Mouse (Mus musculus): ENCODE results near the gene Dnajc11. TPM values are rescaled to one million over a fixed set of nuclear protein-coding genes. Genes with fewer than 3 reads are reported as not detected.

The Dnajc11 gene
- polyA plus RNA-seq (2015; fragmentation: Nextera tagmentation; extraction: Ambion mirVana): 28.8 and 29.2 TPM in 2 replicates

GRCm38 (mm10) chr4:151933505-151934214, at the start of gene Dnajc11:
Dnajc11 (plus strand) TSS chr4:151933691.
- peak within 1 kb of the TSS; percentile 83 for H3K4me2 ChIP-seq (ENCODE audit: low read depth, low read length)
- H3K36me3 ChIP-seq (replicated peaks; ENCODE audit: insufficient read depth, low read length): 0 out of 2 replicates have a peak, but pooled peaks cover 3% of the 10 kb centered on the region
- H3K27ac ChIP-seq (ENCODE audit: low read depth): peak within 1 kb of the TSS; percentile 46
- TF ChIP-seq CTCF (IDR thresholded peaks at IDR 0.05; ENCODE audit: low read depth) (peak; percentile 100), EP300 (IDR thresholded peaks at IDR 0.05; ENCODE audit: low read depth) (no peak)
- WGBS (ENCODE audit: insufficient replicate concordance): 1% methylated on average over 67 of the region's 83 CpGs
- H3K9ac ChIP-seq (replicated peaks): peak within 1 kb of the TSS; percentile 91
- no peaks in the 10 kb centered on the region for H3K9me3 ChIP-seq (ENCODE audit: low read length)
- no peaks in the 10 kb centered on the region for H3K27me3 ChIP-seq (ENCODE audit: insufficient read depth, low read length)
- ATAC-seq (peak; percentile 91), DNase-seq (peak; percentile 95)
- H3K4me1 ChIP-seq (ENCODE audit: insufficient read depth): peaks cover 28% of the 10 kb centered on the region
- H3K4me3 ChIP-seq (ENCODE audit: low read depth, low read length): peak within 1 kb of the TSS; percentile 67

GRCm38 (mm10) chr4:151893241-151893640, 40.2 kb upstream of the Dnajc11 start:
- H3K27ac ChIP-seq (ENCODE audit: low read depth): no peak overlapping the region
- no peaks in the 10 kb centered on the region for H3K9me3 ChIP-seq (ENCODE audit: low read length)
- WGBS (ENCODE audit: insufficient replicate concordance): 72% methylated on average over 6 of the region's 6 CpGs
- no peak overlapping the region for H3K4me2 ChIP-seq (ENCODE audit: low read depth, low read length)
- H3K9ac ChIP-seq (replicated peaks): no peak overlapping the region
- H3K4me3 ChIP-seq (ENCODE audit: low read depth, low read length): no peak overlapping the region
- H3K27me3 ChIP-seq (ENCODE audit: insufficient read depth, low read length): no peaks in the 10 kb centered on the region
- DNase-seq: no peak
- TF ChIP-seq CTCF (IDR thresholded peaks at IDR 0.05; ENCODE audit: low read depth) (peak; percentile 25), EP300 (IDR thresholded peaks at IDR 0.05; ENCODE audit: low read depth) (no peak)
- no peaks in the 10 kb centered on the region for H3K36me3 ChIP-seq (replicated peaks; ENCODE audit: insufficient read depth, low read length)
- no peaks in the 10 kb centered on the region for H3K4me1 ChIP-seq (ENCODE audit: insufficient read depth)
- no peak for ATAC-seq

- Histone ChIP-seq H3K9me3 (ENCODE audit: low read length) (no peaks in the 10 kb centered on the region), H3K27me3 (ENCODE audit: insufficient read depth, low read length) (no peaks in the 10 kb centered on the region), H3K27ac (ENCODE audit: low read depth) (no peak overlapping the region), H3K4me3 (ENCODE audit: low read depth, low read length) (no peak overlapping the region), H3K9ac (replicated peaks) (no peak overlapping the region), H3K36me3 (replicated peaks; ENCODE audit: insufficient read depth, low read length) (no peaks in the 10 kb centered on the region), H3K4me1 (ENCODE audit: insufficient read depth) (no peaks in the 10 kb centered on the region), H3K4me2 (ENCODE audit: low read depth, low read length) (no peak overlapping the region)
- ATAC-seq (no peak), DNase-seq (no peak)
- WGBS (ENCODE audit: insufficient replicate concordance): 86% methylated on average over 12 of the region's 12 CpGs
- TF ChIP-seq EP300 (IDR thresholded peaks at IDR 0.05; ENCODE audit: low read depth) (no peak), CTCF (IDR thresholded peaks at IDR 0.05; ENCODE audit: low read depth) (no peak)
Observed at GRCm38 (mm10) chr4:151894926-151895325, 38.6 kb upstream of the Dnajc11 start.

- no peak overlapping the region for H3K4me2 ChIP-seq (ENCODE audit: low read depth, low read length)
- no peaks in the 10 kb centered on the region for H3K27me3 ChIP-seq (ENCODE audit: insufficient read depth, low read length)
- H3K9me3 ChIP-seq (ENCODE audit: low read length): no peaks in the 10 kb centered on the region
- no peak for TF ChIP-seq CTCF (IDR thresholded peaks at IDR 0.05; ENCODE audit: low read depth)
- TF ChIP-seq EP300 (IDR thresholded peaks at IDR 0.05; ENCODE audit: low read depth): no peak
- ATAC-seq: no peak
- 86% methylated on average over 7 of the region's 7 CpGs for WGBS (ENCODE audit: insufficient replicate concordance)
- H3K4me1 ChIP-seq (ENCODE audit: insufficient read depth): no peaks in the 10 kb centered on the region
- no peak overlapping the region for H3K27ac ChIP-seq (ENCODE audit: low read depth)
- no peak overlapping the region for H3K4me3 ChIP-seq (ENCODE audit: low read depth, low read length)
- H3K36me3 ChIP-seq (replicated peaks; ENCODE audit: insufficient read depth, low read length): no peaks in the 10 kb centered on the region
- no peak for DNase-seq
- H3K9ac ChIP-seq (replicated peaks): no peak overlapping the region
Observed at GRCm38 (mm10) chr4:151895624-151896023, 37.9 kb upstream of the Dnajc11 start.

GRCm38 (mm10) chr4:151897069-151897617, 36.3 kb upstream of the Dnajc11 start:
- Histone ChIP-seq H3K9ac (replicated peaks) (no peak overlapping the region), H3K27ac (ENCODE audit: low read depth) (no peak overlapping the region), H3K4me2 (ENCODE audit: low read depth, low read length) (no peak overlapping the region), H3K4me3 (ENCODE audit: low read depth, low read length) (no peak overlapping the region), H3K27me3 (ENCODE audit: insufficient read depth, low read length) (no peaks in the 10 kb centered on the region), H3K36me3 (replicated peaks; ENCODE audit: insufficient read depth, low read length) (no peaks in the 10 kb centered on the region), H3K4me1 (ENCODE audit: insufficient read depth) (no peaks in the 10 kb centered on the region), H3K9me3 (ENCODE audit: low read length) (no peaks in the 10 kb centered on the region)
- ATAC-seq (no peak), DNase-seq (no peak)
- TF ChIP-seq CTCF (IDR thresholded peaks at IDR 0.05; ENCODE audit: low read depth) (peak; percentile 21; the same call in 1 of the 2 replicates), EP300 (IDR thresholded peaks at IDR 0.05; ENCODE audit: low read depth) (no peak)
- WGBS (ENCODE audit: insufficient replicate concordance): 70% methylated on average over 9 of the region's 9 CpGs

- ATAC-seq (no peak), DNase-seq (no peak)
- Histone ChIP-seq H3K9me3 (ENCODE audit: low read length) (no peaks in the 10 kb centered on the region), H3K27me3 (ENCODE audit: insufficient read depth, low read length) (no peaks in the 10 kb centered on the region), H3K27ac (ENCODE audit: low read depth) (no peak overlapping the region), H3K4me2 (ENCODE audit: low read depth, low read length) (no peak overlapping the region), H3K4me1 (ENCODE audit: insufficient read depth) (no peaks in the 10 kb centered on the region), H3K9ac (replicated peaks) (no peak overlapping the region), H3K36me3 (replicated peaks; ENCODE audit: insufficient read depth, low read length) (no peaks in the 10 kb centered on the region), H3K4me3 (ENCODE audit: low read depth, low read length) (no peak overlapping the region)
- 70% methylated on average over 13 of the region's 13 CpGs for WGBS (ENCODE audit: insufficient replicate concordance)
- TF ChIP-seq CTCF (IDR thresholded peaks at IDR 0.05; ENCODE audit: low read depth): no peak
- TF ChIP-seq EP300 (IDR thresholded peaks at IDR 0.05; ENCODE audit: low read depth): no peak
Observed at GRCm38 (mm10) chr4:151898600-151899245, 34.8 kb upstream of the Dnajc11 start.

All from liver, postnatal 0 days (tissue).